Mouse (Mus musculus) small intestine, adult 2 months (tissue): ENCODE measurements at regions not wholly inside any gene's neighbourhood (a gene's known extent, or its start where the extent isn't known, plus 50 kb on each side); places are given as distances from the start of the nearest gene placed in this dataset.

ENCODE experiments used
- CTCF ChIP-seq: fragments of 200-500 bp; IDR thresholded peaks from 2 replicates; pipeline ENCODE4 v1.5.1; 2012; ENCODE audit warnings: low read depth, mild to moderate bottlenecking, control low read depth, inconsistent platforms, low read length, moderate library complexity, mixed read lengths; ENCODE audit not compliant: insufficient replicate concordance, insufficient read length; ENCODE audit errors: extremely low read depth
- POLR2A ChIP-seq: fragments of 200-500 bp; IDR thresholded peaks from 2 replicates; pipeline ENCODE4 v1.6.1; 2012; ENCODE audit warnings: low read depth, mild to moderate bottlenecking, control low read depth, inconsistent platforms, low read length, moderate library complexity

GRCm38 (mm10) chr2:123458034-123458677, 631.6 kb upstream of the Sema6d start:
- TF ChIP-seq CTCF (no peak), POLR2A (no peak)
